Mouse (Mus musculus) midbrain, postnatal 0 days (tissue): ENCODE measurements around the gene Src. TPM values are rescaled to one million over a fixed set of nuclear protein-coding genes. Genes with fewer than 3 reads are reported as not detected.

Experiments used
- ATAC-seq: fragments of 200-750 bp; cut with Nextera tagmentation; 2 replicates; pipeline ENCODE4 v1.8.0; 2017; ENCODE audit warnings: moderate number of reproducible peaks, mild to moderate bottlenecking, moderate TSS enrichment, moderate library complexity; ENCODE audit not compliant: low FRiP score
- DNase-seq: peaks from one replicate; pipeline ENCODE4 v3.0.0-alpha.2; 2015; ENCODE audit warnings: low spot score
- H3K27ac ChIP-seq: fragments of 300-500 bp; sonication (generic); 2 replicates; pipeline ENCODE4 v1.5.1; 2014; ENCODE audit warnings: low read depth, mild to moderate bottlenecking, low read length, mixed read lengths
- H3K27me3 ChIP-seq: fragments of 300-500 bp; sonication (generic); 2 replicates; pipeline ENCODE4 v1.6.1; 2014; ENCODE audit warnings: low read length, control low read depth, mixed read lengths; ENCODE audit not compliant: insufficient read depth
- H3K36me3 ChIP-seq: fragments of 300-500 bp; sonication (generic); 2 replicates; pipeline ENCODE4 v1.6.1; 2014; ENCODE audit warnings: low read length, control low read depth, mixed read lengths; ENCODE audit not compliant: insufficient read depth
- H3K4me1 ChIP-seq: fragments of 300-500 bp; sonication (generic); 2 replicates; pipeline ENCODE4 v1.6.1; 2014; ENCODE audit warnings: mild to moderate bottlenecking, control low read depth, antibody characterized with exemption, low read length, mixed read lengths; ENCODE audit not compliant: insufficient read depth
- H3K4me2 ChIP-seq: fragments of 300-500 bp; sonication (generic); 2 replicates; pipeline ENCODE4 v1.6.1; 2014; ENCODE audit warnings: low read depth, mild to moderate bottlenecking, low read length, mixed read lengths; ENCODE audit not compliant: poor library complexity, severe bottlenecking
- H3K4me3 ChIP-seq: fragments of 300-500 bp; sonication (generic); 2 replicates; pipeline ENCODE4 v1.5.1; 2014; ENCODE audit warnings: low read depth, mild to moderate bottlenecking, low read length, moderate library complexity
- H3K9ac ChIP-seq: fragments of 300-500 bp; sonication (generic); replicated peaks from 2 replicates; pipeline ENCODE4 v1.6.1; 2014; ENCODE audit warnings: mild to moderate bottlenecking, low read length, moderate library complexity, mixed read lengths; ENCODE audit not compliant: poor library complexity, severe bottlenecking
- H3K9me3 ChIP-seq: fragments of 300-500 bp; sonication (generic); 2 replicates; pipeline ENCODE4 v1.6.1; 2016; ENCODE audit warnings: low read length, control low read depth
- CTCF ChIP-seq: IDR thresholded peaks from 2 replicates; pipeline ENCODE4 v1.5.1; 2016; ENCODE audit warnings: antibody characterized with exemption, mild to moderate bottlenecking
- WGBS: fragments of 180-500 bp; shearing (Covaris S2); extraction: QIAGEN DNeasy Blood & Tissue Kit; methylation state at CpG from one replicate; pipeline ENCODE4 v1.1.7; 2014; 5-methylcytosine and 5-hydroxymethylcytosine counted together
- polyA plus RNA-seq: library from polyadenylated mRNA; unstranded; fragments of >200 nt; fragmentation: Nextera tagmentation; extraction: Ambion mirVana; gene quantifications from 2 replicates; pipeline ENCODE4 v1.2.1, GENCODE M21; 2015
- total RNA-seq: library from RNA; depleted of rRNA; stranded (reverse); fragments of >200 nt; gene quantifications from 2 replicates; pipeline ENCODE4 v1.2.3, GENCODE M21; 2014; rRNA removed

Src gene
- total RNA-seq = 129 and 137 TPM in 2 replicates
- polyA plus RNA-seq = 26.1 and 26.6 TPM in 2 replicates

- no peaks in the 10 kb centered on the region for H3K9me3 ChIP-seq
- ATAC-seq (0 out of 2 replicates have a peak, but pooled peaks have one; percentile 21), DNase-seq (no peak)
- H3K27me3 ChIP-seq = no peaks in the 10 kb centered on the region
- no peak within 1 kb of the TSS for H3K9ac ChIP-seq
- TF ChIP-seq CTCF = no peak
- H3K36me3 ChIP-seq = no peaks in the 10 kb centered on the region
- H3K4me1 ChIP-seq = peaks cover 12% of the 10 kb centered on the region
- 31% methylated on average over 13 of the region's 13 CpGs for WGBS
- H3K4me3 ChIP-seq = no peak within 1 kb of the TSS
- H3K4me2 ChIP-seq = peak within 1 kb of the TSS; percentile 4; the same call in 1 of the 2 replicates
- H3K27ac ChIP-seq = peak within 1 kb of the TSS; percentile 43
Measured at GRCm38 (mm10) chr2:157418206-157418605, at the start of gene Src. Src (plus strand) TSS chr2:157418444.

- Histone ChIP-seq H3K4me1 (peaks cover 11% of the 10 kb centered on the region; the same call in 1 of the 2 replicates), H3K9me3 (no peaks in the 10 kb centered on the region), H3K9ac (no peak overlapping the region), H3K27ac (no peak overlapping the region), H3K4me2 (no peak overlapping the region), H3K36me3 (0 out of 2 replicates have a peak, but pooled peaks cover 3% of the 10 kb centered on the region), H3K4me3 (no peak overlapping the region), H3K27me3 (no peaks in the 10 kb centered on the region)
- WGBS = 80% methylated on average over 6 of the region's 6 CpGs
- no peak for TF ChIP-seq CTCF
- ATAC-seq (no peak), DNase-seq (no peak)
Measured at GRCm38 (mm10) chr2:157371696-157372095, 46.5 kb upstream of the Src start.

GRCm38 (mm10) chr2:157373681-157374080, 44.6 kb upstream of the Src start:
- Histone ChIP-seq H3K27ac (no peak overlapping the region), H3K4me3 (no peak overlapping the region), H3K4me2 (no peak overlapping the region), H3K9ac (no peak overlapping the region), H3K4me1 (peaks cover 9% of the 10 kb centered on the region; the same call in 1 of the 2 replicates), H3K36me3 (0 out of 2 replicates have a peak, but pooled peaks cover 3% of the 10 kb centered on the region), H3K27me3 (no peaks in the 10 kb centered on the region), H3K9me3 (no peaks in the 10 kb centered on the region)
- ATAC-seq (no peak), DNase-seq (no peak)
- no peak for TF ChIP-seq CTCF
- 80% methylated on average over 3 of the region's 3 CpGs for WGBS

- no peaks in the 10 kb centered on the region for H3K27me3 ChIP-seq
- peaks cover 5% of the 10 kb centered on the region for H3K36me3 ChIP-seq
- H3K4me2 ChIP-seq = no peak overlapping the region
- no peaks in the 10 kb centered on the region for H3K9me3 ChIP-seq
- peaks cover 9% of the 10 kb centered on the region; the same call in 1 of the 2 replicates for H3K4me1 ChIP-seq
- no peak overlapping the region for H3K4me3 ChIP-seq
- H3K9ac ChIP-seq = no peak overlapping the region
- no peak for DNase-seq
- ATAC-seq = no peak
- 52% methylated on average over 8 of the region's 8 CpGs for WGBS
- no peak overlapping the region for H3K27ac ChIP-seq
- no peak for TF ChIP-seq CTCF
Measured at GRCm38 (mm10) chr2:157375051-157375450, 43.2 kb upstream of the Src start.

- Histone ChIP-seq H3K36me3 (peaks cover 6% of the 10 kb centered on the region), H3K4me3 (peak overlapping the region; percentile 19; the same call in 1 of the 2 replicates), H3K4me1 (peaks cover 9% of the 10 kb centered on the region; the same call in 1 of the 2 replicates), H3K4me2 (peak overlapping the region; percentile 41), H3K9me3 (no peaks in the 10 kb centered on the region), H3K27me3 (no peaks in the 10 kb centered on the region), H3K27ac (peak overlapping the region; percentile 47; the same call in 1 of the 2 replicates), H3K9ac (peak overlapping the region; percentile 44; the same call in 1 of the 2 replicates)
- 16% methylated on average over 14 of the region's 14 CpGs for WGBS
- ATAC-seq = peak; percentile 31; the same call in 1 of the 2 replicates
- no peak for TF ChIP-seq CTCF
- no peak for DNase-seq
Measured at GRCm38 (mm10) chr2:157375794-157376757, 42.2 kb upstream of the Src start.
